17 mouse cellular contexts compared by ENCODE assay signal in genomic region chr5:20753963-20754362, GRCm38 (mm10).
"Had no signal": no experiment of that assay in that cellular context is flagged by ENCODE, and none has a peak within 500 bp of the region (broad histone marks: within the 10 kb centered on the region; RNA-seq: fewer than 3 reads in every experiment).

No protein-coding gene starts in this region.

- H3K4me1 ChIP-seq: neural tube, embryonic 15.5 days had no signal

- DNase-seq: lung, adult 18-20 months; lung, embryonic 14.5 days; lung, postnatal 10 days; lung, postnatal 4 days; right cerebral cortex, adult 18-20 months; right cerebral cortex, postnatal 25 days; right cerebral cortex, postnatal 4 days; spleen, adult 18-20 months; thymus, adult 18-20 months; thymus, postnatal 14 days; thymus, postnatal 36 days had no signal

- H3K4me2 ChIP-seq: lung, embryonic 14.5 days; midbrain, embryonic 13.5 days; neural tube, embryonic 13.5 days; neural tube, embryonic 15.5 days had no signal

- H3K9me3 ChIP-seq: midbrain, embryonic 10.5 days; midbrain, embryonic 13.5 days; neural tube, embryonic 13.5 days; neural tube, embryonic 15.5 days had no signal

- ATAC-seq: midbrain, embryonic 13.5 days; midbrain, embryonic 16.5 days had no signal

- H3K27ac ChIP-seq: midbrain, embryonic 13.5 days; neural tube, embryonic 13.5 days; neural tube, embryonic 15.5 days had no signal

- H3K36me3 ChIP-seq: neural tube, embryonic 15.5 days had no signal

- H3K4me3 ChIP-seq: midbrain, embryonic 10.5 days; midbrain, embryonic 13.5 days; myocyte; neural tube, embryonic 13.5 days; neural tube, embryonic 15.5 days had no signal

- H3K9ac ChIP-seq: lung, embryonic 14.5 days; midbrain, embryonic 13.5 days; neural tube, embryonic 13.5 days; neural tube, embryonic 15.5 days had no signal

- H3K27me3 ChIP-seq: midbrain, embryonic 13.5 days; neural tube, embryonic 13.5 days; neural tube, embryonic 15.5 days had no signal
